Mouse (Mus musculus) MEL-GATA-1-ER (cell line): Measurements from ENCODE around the gene Olfr597.
"Not testable (repeated sequence)": the region's sequence is repeated elsewhere in the genome, so short reads cannot be mapped to it uniquely, and the experiment has no call there.

ENCODE experiments used
- DNase-seq: peaks from one replicate; pipeline ENCODE4 v3.0.0-alpha.2; 2012; ENCODE audit warnings: low read depth; ENCODE audit errors: extremely low read depth

Olfr597 gene

GRCm38 (mm10) chr7:103316015-103316414 is at the start of gene Olfr597:
TSS of gene Olfr597 (plus strand) at chr7:103316315.
- DNase-seq, result not testable (repeated sequence)

GRCm38 (mm10) chr7:103305348-103305747 is 10.8 kb upstream of the Olfr597 start, which contains the start of gene Olfr596:
TSS of gene Olfr596 (plus strand) at chr7:103305648.
- not testable (repeated sequence) for DNase-seq

DNA sequence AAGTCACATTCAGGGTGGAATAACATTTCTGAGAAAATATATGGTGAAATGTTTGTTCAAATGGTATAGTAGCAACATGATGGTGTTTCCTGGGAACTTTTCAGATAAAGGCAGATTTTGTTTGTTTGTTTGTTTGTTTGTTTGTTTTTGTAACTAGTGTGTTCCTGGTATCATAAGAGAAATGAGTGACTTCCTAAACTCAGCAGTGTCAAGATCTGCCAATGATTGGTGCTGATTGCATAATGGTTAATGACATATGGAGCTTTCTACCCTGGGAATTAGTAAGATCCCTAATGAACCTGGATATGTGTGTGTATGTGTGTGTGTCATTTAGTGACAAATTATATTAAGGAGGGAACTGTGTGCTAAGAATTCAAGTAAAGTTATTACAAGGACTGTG is 7.2 kb downstream of the Olfr597 start, which contains the start of gene Olfr598:
Gene Olfr598 (plus strand): TSS at position 301 of the 400 bp plus-strand sequence.
- no peak for DNase-seq

GRCm38 (mm10) chr7:103335617-103336016 is 19.5 kb downstream of the Olfr597 start, which contains the start of gene Olfr599:
TSS of gene Olfr599 (plus strand) at chr7:103335917.
- no peak for DNase-seq

- no peak for DNase-seq
These were observed 33.5 kb downstream of the Olfr597 start, which contains the start of gene Olfr600 for GRCm38 (mm10) chr7:103349569-103349968. TSS of gene Olfr600 (minus strand) at chr7:103349669.

DNA sequence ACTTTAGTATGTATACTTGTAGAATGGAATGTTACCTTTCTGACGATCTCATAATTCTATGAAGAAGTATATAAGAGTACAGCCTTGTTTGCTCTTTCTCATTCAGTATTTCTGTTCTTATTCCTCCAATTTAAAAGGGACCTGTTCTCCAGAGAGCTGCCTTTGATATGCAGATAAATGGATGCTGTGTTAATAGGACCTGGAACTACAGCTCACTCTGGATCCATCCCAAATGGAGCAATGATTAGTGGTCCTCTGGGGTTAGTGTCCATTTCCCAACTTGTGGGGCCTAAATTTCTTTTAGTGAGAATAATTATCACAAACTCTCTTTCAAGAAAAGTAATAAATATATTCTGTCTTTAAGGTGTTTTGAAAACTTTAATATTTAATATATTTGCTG is 46.4 kb downstream of the Olfr597 start, which contains the start of gene Olfr601:
Gene Olfr601 (minus strand): TSS at position 101 of the 400 bp plus-strand sequence.
- DNase-seq, result no peak
